ENCODE assay signal across 12 mouse cellular contexts in genomic region chr17:86313413-86314139, GRCm38 (mm10).
DNase-seq lines count a peak whose midpoint lies in the region; ATAC-seq and TF ChIP-seq lines count a peak whose summit lies in the region.
"Had no signal": no experiment of that assay in that cellular context is flagged by ENCODE, and none has a peak within 500 bp of the region (broad histone marks: within the 10 kb centered on the region; RNA-seq: fewer than 3 reads in every experiment).

No protein-coding gene starts in this region.

- H3K36me3 ChIP-seq in kidney, adult 2 months (ENCODE audit: control insufficient read depth, insufficient read depth, low read length): no peaks in the 10 kb centered on the region

- no peak overlapping the region for H3K4me3 ChIP-seq in kidney, adult 2 months (ENCODE audit: insufficient read depth, low read depth, low read length)

- 0 out of 2 replicates have a peak overlapping the region, but pooled peaks have one; percentile 8 for H3K27ac ChIP-seq in kidney, adult 2 months (ENCODE audit: insufficient read depth, low read depth, low read length)
- H3K27ac ChIP-seq: macrophage had no signal

- TF ChIP-seq CTCF in kidney, adult 2 months (conservative IDR thresholded peaks at IDR 0.05; ENCODE audit: insufficient read depth, insufficient read length, low read depth, low read length): no peak

- H3K27me3 ChIP-seq in kidney, adult 2 months (replicated peaks; ENCODE audit: control insufficient read depth, insufficient read depth, low read length): no peaks in the 10 kb centered on the region
- H3K27me3 ChIP-seq: CH12.LX had no signal

- H3K4me1 ChIP-seq in kidney, adult 2 months (ENCODE audit: control insufficient read depth, insufficient read depth, low read length): no peaks in the 10 kb centered on the region; the same call in 1 of the 2 replicates

- ATAC-seq in granulocyte monocyte progenitor cell, adult 5-6 weeks (replicated peaks; ENCODE audit: poor library complexity, severe bottlenecking): peak; percentile 68
- peak; percentile 97 for ATAC-seq in megakaryocyte progenitor cell, adult 5-6 weeks (replicated peaks; ENCODE audit: poor library complexity)

- WGBS in kidney, adult 2 months: 64% methylated on average over 8 of the region's 8 CpGs

- peak; percentile 48 for DNase-seq in kidney, adult 2 months
- DNase-seq in kidney, adult 11 months: no peak
- DNase-seq in kidney, postnatal 14 days: peak; percentile 57
- no peak for DNase-seq in urinary bladder, postnatal 4 days (ENCODE audit: low spot score in 2 of 2)
- no peak for DNase-seq in cerebellum, adult 11-12 months
- no peak for DNase-seq in frontal cortex, adult 2 months (ENCODE audit: extremely low spot score in 1 of 2, low spot score in 1 of 2)
- DNase-seq: embryo, embryonic 11 days; thymus, adult 2 months had no signal

- no peak for TF ChIP-seq POLR2A in kidney, adult 2 months (IDR thresholded peaks at IDR 0.05; ENCODE audit: low read depth, low read length)

Comparison
In these comparisons a context has a peak if more than half of its experiments do, and no peak if none do; other contexts are left out.
1. DNase-seq: peak in kidney, adult 2 months (single experiment) and kidney, postnatal 14 days (single experiment); none in kidney, adult 11 months (single experiment), urinary bladder, postnatal 4 days (0 of 2), cerebellum, adult 11-12 months (single experiment) and frontal cortex, adult 2 months (0 of 2).